Mouse (Mus musculus) layer of hippocampus, postnatal 25 days (tissue): ENCODE measurements around the gene Ppp1r2. TPM values are rescaled to one million over a fixed set of nuclear protein-coding genes. Genes with fewer than 3 reads are reported as not detected.

ENCODE experiments used
- DNase-seq, 2 experiments: peaks; one replicate each; pipeline ENCODE4 v3.0.0; 2022; ENCODE audit warnings: mixed read lengths in 2 of 2, low spot score in 1 of 2; ENCODE audit errors: extremely low spot score in 1 of 2
- total RNA-seq, 2 experiments: library from RNA; stranded (reverse); gene quantifications; 2 replicates each; pipeline ENCODE4 v1.2.3; 2021

Ppp1r2 gene
- total RNA-seq, 2 experiments from 2014 or later = 88.1 to 96.4 TPM

- no peak for DNase-seq
Measured at GRCm38 (mm10) chr16:31235457-31236310, 39.4 kb downstream of the Ppp1r2 start.

- DNase-seq = no peak
Measured at GRCm38 (mm10) chr16:31234808-31235456, 40.1 kb downstream of the Ppp1r2 start.

- no peak for DNase-seq
Measured at GRCm38 (mm10) chr16:31234356-31234755, 40.7 kb downstream of the Ppp1r2 start.

DNA sequence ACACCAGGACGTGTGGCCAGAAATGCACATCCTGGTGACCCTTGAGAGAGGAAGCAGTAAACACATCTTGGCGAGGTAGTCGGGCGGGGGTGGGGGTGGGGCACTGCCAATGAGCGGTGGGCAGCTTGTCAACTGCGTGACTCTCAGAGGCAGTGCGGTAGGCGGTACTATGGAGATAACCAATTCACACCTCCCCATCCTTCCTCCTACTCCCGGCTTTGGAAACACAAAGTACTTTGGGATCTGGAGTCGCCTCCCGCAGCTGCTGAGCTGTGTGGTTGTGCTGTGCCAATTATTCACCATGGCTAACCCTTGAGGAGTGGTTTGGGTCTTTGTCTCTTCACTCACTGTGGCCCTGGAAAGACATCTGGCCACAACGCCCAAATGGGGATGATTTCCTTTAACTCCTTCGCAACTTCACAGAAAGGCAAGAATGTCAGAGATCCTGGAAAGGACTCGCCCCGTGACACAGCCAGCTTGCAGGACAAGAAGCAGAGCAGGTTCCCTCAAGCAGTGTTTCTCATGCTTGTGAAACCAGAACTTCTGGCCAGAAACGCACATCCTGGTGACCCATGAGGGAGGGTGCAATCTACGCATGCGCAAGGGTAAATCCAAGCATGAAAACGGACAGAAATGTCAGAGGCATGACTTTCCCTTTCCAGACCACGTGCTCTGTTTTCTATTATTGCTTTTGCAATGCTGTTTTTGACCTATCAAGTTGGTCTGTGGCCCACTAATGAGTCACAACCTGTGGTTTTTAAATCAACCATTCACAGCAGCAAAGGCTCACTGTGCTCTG, 41.3 kb downstream of the Ppp1r2 start:
- peak; percentile 42 to 48 for DNase-seq

DNA sequence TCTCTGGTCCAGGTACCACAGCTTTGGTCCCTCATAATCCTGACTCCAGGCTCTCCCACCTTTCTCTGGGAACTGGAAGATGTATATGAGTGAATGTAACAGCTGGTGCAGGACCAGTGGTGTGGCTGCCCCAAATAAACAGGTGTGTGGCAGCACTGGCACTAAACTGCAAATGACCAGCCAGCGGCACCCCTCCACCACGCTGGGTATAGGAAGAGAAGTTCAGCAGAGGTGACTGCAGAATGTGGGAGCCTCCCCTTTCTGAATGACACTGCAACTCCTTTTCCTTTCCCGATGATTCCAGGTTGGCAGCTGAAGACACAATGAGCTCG, 41.9 kb downstream of the Ppp1r2 start:
- no peak for DNase-seq

GRCm38 (mm10) chr16:31232491-31233166, 42.4 kb downstream of the Ppp1r2 start:
- DNase-seq = no peak

DNA sequence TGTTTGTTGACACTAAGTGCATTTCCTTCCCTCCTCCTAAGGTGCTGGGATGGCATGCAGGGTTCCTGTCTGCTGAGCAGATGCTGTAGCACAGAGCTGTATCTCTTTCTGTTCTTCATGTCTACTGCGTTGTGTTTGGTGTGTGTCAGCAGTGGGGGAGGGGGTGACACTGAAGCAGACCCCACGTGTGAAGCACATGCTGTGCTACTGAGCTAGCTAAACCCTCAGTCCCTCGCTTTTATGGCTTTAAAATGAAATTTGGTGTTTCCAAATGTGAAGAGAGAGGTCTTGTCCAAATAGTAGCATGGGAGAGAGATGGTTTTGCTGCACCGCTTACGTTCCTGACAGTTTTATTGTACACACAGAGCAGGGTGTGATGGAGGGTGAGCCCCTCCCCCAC, 43.5 kb downstream of the Ppp1r2 start:
- no peak for DNase-seq

DNA sequence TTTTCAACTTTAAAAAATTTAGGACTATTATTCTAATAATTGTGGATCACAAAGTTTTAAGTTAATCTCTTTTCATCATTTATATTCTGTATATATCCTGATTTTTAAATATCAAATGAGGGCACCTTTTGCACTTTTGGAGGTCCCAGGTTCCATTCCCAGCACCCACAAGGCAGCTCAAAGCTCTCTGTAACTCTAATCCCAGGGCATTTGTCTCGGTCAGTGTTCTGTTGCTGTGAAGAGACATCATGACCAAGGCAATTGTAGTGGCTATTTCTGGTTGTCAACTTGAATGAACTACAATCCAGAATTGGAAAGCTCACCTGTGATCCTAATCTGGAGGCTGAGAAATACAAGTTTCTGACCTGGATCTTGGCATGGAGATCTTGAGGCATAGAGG, 47.3 kb downstream of the Ppp1r2 start:
- no peak for DNase-seq

DNA sequence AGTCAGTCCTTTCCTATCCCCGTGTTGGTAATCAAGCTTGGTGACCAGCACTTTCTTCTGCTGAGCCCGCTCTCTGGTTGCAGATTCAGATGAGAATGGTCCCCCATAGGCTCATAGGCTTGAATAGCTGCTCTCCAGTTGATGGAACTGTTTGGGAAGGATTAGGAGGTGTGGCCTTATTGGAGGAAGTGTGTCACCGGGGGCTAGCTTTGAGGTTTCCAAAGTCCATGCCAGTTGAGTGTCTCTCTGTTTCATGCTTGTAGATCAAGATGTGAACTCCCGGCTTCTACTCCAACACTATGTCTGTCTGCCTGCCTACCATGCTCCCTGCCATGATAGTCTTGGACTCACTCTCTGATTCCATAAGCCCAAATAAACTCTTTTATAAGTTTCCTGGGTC, 59.8 kb downstream of the Ppp1r2 start:
- DNase-seq = no peak

DNA sequence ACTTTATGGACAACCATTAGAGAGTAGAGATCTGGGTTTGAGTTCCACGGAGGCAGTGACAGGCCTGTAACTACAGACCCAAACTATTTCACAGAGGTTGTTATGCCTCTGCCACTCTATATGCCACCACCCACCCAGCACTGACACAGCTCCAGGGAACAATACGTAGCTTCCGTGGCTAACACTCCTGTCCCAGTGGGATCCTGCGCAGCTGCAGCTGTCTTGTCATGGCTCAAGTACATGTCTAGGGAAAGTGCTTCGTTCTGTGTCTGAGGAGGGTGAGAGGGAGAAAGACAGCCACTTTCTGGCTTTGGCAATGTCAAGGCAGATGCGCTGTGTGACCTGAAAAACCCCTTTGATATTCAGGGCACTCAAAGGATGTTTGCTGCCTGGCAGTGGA, 61.6 kb downstream of the Ppp1r2 start:
- DNase-seq = no peak

DNA sequence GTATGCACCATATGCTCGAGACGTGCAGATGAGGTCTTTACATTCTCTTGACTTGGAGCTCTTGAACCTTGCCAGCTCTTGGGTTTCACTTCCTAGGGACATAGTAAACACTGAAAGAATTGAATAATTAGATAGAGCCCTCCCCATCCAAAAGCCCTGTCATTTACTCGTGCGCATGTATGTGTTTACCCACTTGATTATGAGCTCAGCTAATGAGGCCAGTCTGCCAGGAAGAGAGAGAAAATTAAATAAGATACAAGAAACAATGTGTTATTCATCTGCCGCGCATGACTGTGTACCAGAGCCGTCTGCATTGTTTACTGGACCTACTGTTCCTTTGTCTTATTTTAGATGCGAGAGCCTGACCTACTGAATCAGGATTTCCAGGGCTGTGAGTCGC, 63.6 kb downstream of the Ppp1r2 start:
- DNase-seq = peak in 1 of 2 experiments; percentile 6

- DNase-seq = no peak
Measured at GRCm38 (mm10) chr16:31210453-31210852, 64.6 kb downstream of the Ppp1r2 start.

- DNase-seq = no peak
Measured at GRCm38 (mm10) chr16:31209911-31210310, 65.2 kb downstream of the Ppp1r2 start.

GRCm38 (mm10) chr16:31205726-31206125, 69.4 kb downstream of the Ppp1r2 start:
- DNase-seq = no peak

GRCm38 (mm10) chr16:31205187-31205586, 69.9 kb downstream of the Ppp1r2 start:
- DNase-seq = no peak

DNA sequence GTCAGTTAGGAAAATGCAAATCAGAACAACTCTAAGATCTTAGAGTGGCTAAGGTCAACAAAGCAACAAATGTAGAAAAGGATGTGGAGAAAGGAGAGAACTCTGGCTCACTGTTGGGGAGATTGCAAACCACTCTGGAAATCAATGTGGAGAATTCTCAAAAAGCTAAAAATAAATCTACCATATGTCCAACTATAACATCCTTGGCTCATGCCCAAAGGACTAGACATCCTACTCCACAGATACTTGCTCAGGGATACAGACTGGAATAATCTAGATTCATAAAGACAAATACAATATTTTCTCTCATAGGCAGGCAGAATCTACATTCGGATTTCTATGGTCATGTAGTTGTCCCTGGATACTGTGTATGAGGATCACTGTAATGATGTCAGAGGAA, 70.9 kb downstream of the Ppp1r2 start:
- no peak for DNase-seq

- DNase-seq = no peak
Measured at GRCm38 (mm10) chr16:31201704-31202103, 73.4 kb downstream of the Ppp1r2 start.
